In the genomic region with DNA sequence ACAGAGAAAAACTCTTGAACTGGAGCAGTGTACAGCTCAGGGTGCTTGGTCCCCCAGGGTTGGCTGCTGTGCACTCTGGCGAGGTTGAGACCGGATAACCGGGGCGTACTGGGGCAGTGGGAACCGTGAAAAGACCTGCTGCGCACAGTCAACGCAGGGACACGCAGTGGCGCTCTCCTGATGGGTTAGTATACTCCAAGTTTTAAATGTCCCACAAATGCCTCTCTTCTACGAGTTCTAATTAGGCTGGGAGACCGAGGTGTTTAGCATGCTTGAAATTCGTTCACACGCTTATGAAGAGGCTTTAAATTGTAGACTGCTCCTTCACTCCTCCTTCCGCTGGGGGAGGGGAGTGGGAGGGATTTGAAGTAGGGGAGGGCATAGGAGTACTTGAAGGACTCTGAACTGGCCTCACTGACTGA, we compare ENCODE assay signal across 7 mouse cellular contexts. TPM values are rescaled to one million over a fixed set of nuclear protein-coding genes. Genes with fewer than 3 reads are reported as not detected.
A peak's percentile ranks its signal among the peaks of the same experiment; 100 is the strongest.
DNase-seq lines count a peak whose midpoint lies in the region; ATAC-seq and TF ChIP-seq lines count a peak whose summit lies in the region.

No protein-coding gene starts in this region.

- H3K27me3 ChIP-seq in E14TG2a.4 (ENCODE audit: insufficient read depth, low read length): no peaks in the 10 kb centered on the region
- peaks cover 36% of the 10 kb centered on the region for H3K27me3 ChIP-seq in forebrain, embryonic 11.5 days (ENCODE audit: control insufficient read depth, insufficient read depth, low read length)
- peaks cover 2% of the 10 kb centered on the region; the same call in 1 of the 2 replicates for H3K27me3 ChIP-seq in liver, embryonic 14.5 days (ENCODE audit: control insufficient read depth, insufficient read depth, low read length)
- H3K27me3 ChIP-seq in neural tube, embryonic 12.5 days (replicated peaks): peaks cover 36% of the 10 kb centered on the region

- H3K4me3 ChIP-seq in E14TG2a.4 (replicated peaks; ENCODE audit: low read length): peak overlapping the region; percentile 75
- H3K4me3 ChIP-seq in forebrain, embryonic 11.5 days (ENCODE audit: low read depth, low read length): peak overlapping the region; percentile 59
- H3K4me3 ChIP-seq in liver, embryonic 14.5 days (ENCODE audit: insufficient read depth in 1 of 2, low read depth in 2 of 2, low read length in 2 of 2): peak overlapping the region; percentile 67 to 95
- peak overlapping the region; percentile 60; the same call in 1 of the 2 replicates for H3K4me3 ChIP-seq in neural tube, embryonic 12.5 days

- H3K4me1 ChIP-seq in E14TG2a.4 (replicated peaks; ENCODE audit: low read depth, low read length): peaks cover 51% of the 10 kb centered on the region
- H3K4me1 ChIP-seq in forebrain, embryonic 11.5 days (replicated peaks; ENCODE audit: control insufficient read depth, insufficient read depth, low read length): peaks cover 21% of the 10 kb centered on the region
- H3K4me1 ChIP-seq in liver, embryonic 14.5 days (replicated peaks; ENCODE audit: control insufficient read depth in 2 of 2, insufficient read depth in 2 of 2, low read length in 1 of 2): peaks cover 25 to 28% of the 10 kb centered on the region in 2 experiments
- peaks cover 38% of the 10 kb centered on the region for H3K4me1 ChIP-seq in neural tube, embryonic 12.5 days

- H3K4me2 ChIP-seq in forebrain, embryonic 11.5 days (ENCODE audit: low read depth, low read length, severe bottlenecking): peak overlapping the region; percentile 98
- peak overlapping the region; percentile 95 for H3K4me2 ChIP-seq in liver, embryonic 14.5 days (ENCODE audit: low read depth)
- peak overlapping the region; percentile 98 for H3K4me2 ChIP-seq in neural tube, embryonic 12.5 days (replicated peaks)

- peaks cover 28% of the 10 kb centered on the region for H3K36me3 ChIP-seq in E14TG2a.4 (ENCODE audit: insufficient read depth, low read length)
- no peaks in the 10 kb centered on the region for H3K36me3 ChIP-seq in forebrain, embryonic 11.5 days (ENCODE audit: control insufficient read depth, insufficient read depth, low read length)
- H3K36me3 ChIP-seq in liver, embryonic 14.5 days (replicated peaks; ENCODE audit: control insufficient read depth, insufficient read depth, low read depth): peaks cover 15% of the 10 kb centered on the region
- H3K36me3 ChIP-seq in neural tube, embryonic 12.5 days: no peaks in the 10 kb centered on the region

- 0 out of 2 replicates have a peak overlapping the region, but pooled peaks have one; percentile 25 for H3K27ac ChIP-seq in forebrain, embryonic 11.5 days (ENCODE audit: low read depth, low read length)
- H3K27ac ChIP-seq in liver, embryonic 14.5 days: peak overlapping the region; percentile 56
- H3K27ac ChIP-seq in neural tube, embryonic 12.5 days: no peak overlapping the region

- no peak for TF ChIP-seq CTCF in E14TG2a.4 (conservative IDR thresholded peaks at IDR 0.05; ENCODE audit: low read length)
- TF ChIP-seq CTCF in liver, embryonic 14.5 days (IDR thresholded peaks at IDR 0.05; ENCODE audit: low read depth): peak; percentile 28; the same call in 1 of the 2 replicates

- TF ChIP-seq EP300 in liver, embryonic 14.5 days (IDR thresholded peaks at IDR 0.05; ENCODE audit: low read depth): no peak

- no peaks in the 10 kb centered on the region for H3K9me3 ChIP-seq in E14TG2a.4 (ENCODE audit: low read length)
- H3K9me3 ChIP-seq in forebrain, embryonic 11.5 days (ENCODE audit: control insufficient read depth, low read length): no peaks in the 10 kb centered on the region
- H3K9me3 ChIP-seq in liver, embryonic 14.5 days (ENCODE audit: control insufficient read depth, low read length): no peaks in the 10 kb centered on the region
- no peaks in the 10 kb centered on the region for H3K9me3 ChIP-seq in neural tube, embryonic 12.5 days

- WGBS in forebrain, embryonic 11.5 days: under 1% methylated on average over 14 of the region's 14 CpGs
- under 1% methylated on average over 14 of the region's 14 CpGs for WGBS in liver, embryonic 14.5 days (ENCODE audit: insufficient replicate concordance)
- under 1% methylated on average over 14 of the region's 14 CpGs for WGBS in neural tube, embryonic 12.5 days

- no peak for ATAC-seq in forebrain, embryonic 11.5 days (replicated peaks; ENCODE audit: low FRiP score)
- ATAC-seq in liver, embryonic 14.5 days (ENCODE audit: insufficient read depth): no peak
- no peak for ATAC-seq in neural tube, embryonic 12.5 days (ENCODE audit: low FRiP score, low read depth)

- peak overlapping the region; percentile 29; the same call in 1 of the 2 replicates for H3K9ac ChIP-seq in forebrain, embryonic 11.5 days (ENCODE audit: low read length)
- peak overlapping the region; percentile 74 for H3K9ac ChIP-seq in liver, embryonic 14.5 days (replicated peaks)
- no peak overlapping the region for H3K9ac ChIP-seq in neural tube, embryonic 12.5 days

- DNase-seq in adrenal gland, adult (ENCODE audit: inconsistent age in 2 of 2, low spot score in 1 of 2): peak; percentile 75 to 89
- DNase-seq in forebrain, embryonic 11.5 days (ENCODE audit: low spot score): peak; percentile 64
- peak; percentile 70 for DNase-seq in induced T-regulatory cell, adult 2 months (ENCODE audit: low read depth)
- DNase-seq in liver, embryonic 14.5 days (ENCODE audit: low read depth in 3 of 3, low spot score in 3 of 3): peak in 2 of 3 experiments; percentile 47 to 66
- no peak for DNase-seq in left cerebral cortex, adult 18-20 months (ENCODE audit: low spot score in 2 of 2)

RNA-seq across cellular contexts. Expression of a gene that starts 1.1 kb away (rescaled TPM):
- 0.95 and 1.0 TPM in 2 replicates for polyA plus RNA-seq in forebrain, embryonic 11.5 days (2014; fragmentation: Nextera tagmentation; extraction: Ambion mirVana)
- 3.4 and 4.3 TPM in 2 replicates for polyA plus RNA-seq in liver, embryonic 14.5 days (2012; rRNA removed)
- 2.6 and 3.2 TPM in 2 replicates for polyA plus RNA-seq in liver, embryonic 14.5 days (2014; fragmentation: Nextera tagmentation; extraction: Ambion mirVana)
- polyA plus RNA-seq in neural tube, embryonic 12.5 days (2016; fragmentation: Nextera tagmentation; extraction: Ambion mirVana): 0.27 and 0.28 TPM in 2 replicates
- 1 to 10 TPM; 1.4 to 1.8 TPM for total RNA-seq in left cerebral cortex, adult 18-20 months (2021)

RNA-seq across cellular contexts. Expression of a gene that starts 48.4 kb away (rescaled TPM):
- 10.6 and 12.2 TPM in 2 replicates for polyA plus RNA-seq in forebrain, embryonic 11.5 days (2014; fragmentation: Nextera tagmentation; extraction: Ambion mirVana)
- polyA plus RNA-seq in liver, embryonic 14.5 days (2012; rRNA removed): 3.7 and 4.2 TPM in 2 replicates
- polyA plus RNA-seq in liver, embryonic 14.5 days (2014; fragmentation: Nextera tagmentation; extraction: Ambion mirVana): 0.90 and 1.4 TPM in 2 replicates
- polyA plus RNA-seq in neural tube, embryonic 12.5 days (2016; fragmentation: Nextera tagmentation; extraction: Ambion mirVana): 6.3 and 7.3 TPM in 2 replicates
- 10 to 100 TPM; 20.5 to 22.0 TPM for total RNA-seq in left cerebral cortex, adult 18-20 months (2021)

Comparison
In these comparisons a context has a peak if more than half of its experiments do, and no peak if none do; other contexts are left out.
1. DNase-seq: peak in adrenal gland, adult (2 of 2), forebrain, embryonic 11.5 days (single experiment), induced T-regulatory cell, adult 2 months (single experiment) and liver, embryonic 14.5 days (2 of 3); none in left cerebral cortex, adult 18-20 months (0 of 2).
2. Peak in every context shown above with its lines, with median percentiles within 50 percentile points of each other: H3K4me3 ChIP-seq and H3K4me2 ChIP-seq.